Mouse (Mus musculus) forebrain, embryonic 12.5 days (tissue): ENCODE results near the gene Sost. TPM values are rescaled to one million over a fixed set of nuclear protein-coding genes. Genes with fewer than 3 reads are reported as not detected.

ENCODE experiments used
- ATAC-seq: fragments of 200-750 bp; cut with Nextera tagmentation; 2 replicates; pipeline ENCODE4 v1.8.0; 2017; ENCODE audit warnings: moderate TSS enrichment; ENCODE audit not compliant: low FRiP score
- H3K27ac ChIP-seq: fragments of 300-500 bp; sonication (generic); 2 replicates; pipeline ENCODE4 v1.5.1; 2016; ENCODE audit warnings: mild to moderate bottlenecking
- H3K27me3 ChIP-seq: fragments of 300-500 bp; sonication (generic); 2 replicates; pipeline ENCODE4 v1.6.1; 2016; ENCODE audit warnings: mild to moderate bottlenecking
- H3K36me3 ChIP-seq: fragments of 300-500 bp; sonication (generic); replicated peaks from 2 replicates; pipeline ENCODE4 v1.6.1; 2016; ENCODE audit warnings: mild to moderate bottlenecking
- H3K4me1 ChIP-seq: fragments of 300-500 bp; sonication (generic); 2 replicates; pipeline ENCODE4 v1.6.1; 2016
- H3K4me2 ChIP-seq: fragments of 300-500 bp; sonication (generic); 2 replicates; pipeline ENCODE4 v1.6.1; 2016; ENCODE audit warnings: mild to moderate bottlenecking, moderate library complexity
- H3K4me3 ChIP-seq: fragments of 300-500 bp; sonication (generic); replicated peaks from 2 replicates; pipeline ENCODE4 v1.5.1; 2016; ENCODE audit warnings: mild to moderate bottlenecking
- H3K9ac ChIP-seq: fragments of 300-500 bp; sonication (generic); 2 replicates; pipeline ENCODE4 v1.6.1; 2016; ENCODE audit warnings: mild to moderate bottlenecking
- H3K9me3 ChIP-seq: fragments of 300-500 bp; sonication (generic); 2 replicates; pipeline ENCODE4 v1.6.1; 2016
- WGBS: fragments of 180-500 bp; shearing (Covaris S2); methylation state at CpG from one replicate; pipeline ENCODE4 v1.1.7; 2016; 5-methylcytosine and 5-hydroxymethylcytosine counted together
- polyA plus RNA-seq: library from polyadenylated mRNA; unstranded; fragments of >200 nt; fragmentation: Nextera tagmentation; extraction: Ambion mirVana; gene quantifications from 2 replicates; pipeline ENCODE4 v1.2.1, GENCODE M21; 2016

Sost gene
- polyA plus RNA-seq, 1 experiment from 2014 or later: 0.09 TPM

- WGBS: 94% methylated on average over 3 of the region's 3 CpGs
- no peak overlapping the region for H3K27ac ChIP-seq
- H3K4me1 ChIP-seq: peaks cover 13% of the 10 kb centered on the region
- no peaks in the 10 kb centered on the region for H3K36me3 ChIP-seq
- no peaks in the 10 kb centered on the region for H3K9me3 ChIP-seq
- H3K4me3 ChIP-seq: no peak overlapping the region
- H3K27me3 ChIP-seq: peaks cover 50% of the 10 kb centered on the region
- H3K4me2 ChIP-seq: no peak overlapping the region
- ATAC-seq: no peak
- no peak overlapping the region for H3K9ac ChIP-seq
These were observed 31.1 kb downstream of the Sost start for GRCm38 (mm10) chr11:101935743-101936142.

- Histone ChIP-seq H3K27ac (no peak overlapping the region), H3K4me1 (peaks cover 10% of the 10 kb centered on the region), H3K4me2 (no peak overlapping the region), H3K9ac (no peak overlapping the region), H3K27me3 (peaks cover 26% of the 10 kb centered on the region), H3K4me3 (no peak overlapping the region), H3K36me3 (no peaks in the 10 kb centered on the region), H3K9me3 (no peaks in the 10 kb centered on the region)
- ATAC-seq: no peak
- WGBS: 56% methylated on average over 4 of the region's 4 CpGs
These were observed 34.8 kb downstream of the Sost start for GRCm38 (mm10) chr11:101931978-101932377.

GRCm38 (mm10) chr11:101928030-101928762, 38.6 kb downstream of the Sost start:
- 43% methylated on average over 25 of the region's 25 CpGs for WGBS
- no peaks in the 10 kb centered on the region for H3K9me3 ChIP-seq
- H3K4me1 ChIP-seq: peaks cover 11% of the 10 kb centered on the region
- H3K27ac ChIP-seq: no peak overlapping the region
- no peak overlapping the region for H3K9ac ChIP-seq
- H3K27me3 ChIP-seq: peaks cover 11% of the 10 kb centered on the region; the same call in 1 of the 2 replicates
- no peak overlapping the region for H3K4me2 ChIP-seq
- no peak for ATAC-seq
- no peak overlapping the region for H3K4me3 ChIP-seq
- no peaks in the 10 kb centered on the region for H3K36me3 ChIP-seq

GRCm38 (mm10) chr11:101926951-101927589, 39.7 kb downstream of the Sost start:
- 81% methylated on average over 10 of the region's 10 CpGs for whole genome bisulfite sequencing
- Histone ChIP-seq H3K36me3 (no peaks in the 10 kb centered on the region), H3K9ac (no peak overlapping the region), H3K4me2 (no peak overlapping the region), H3K4me1 (peaks cover 11% of the 10 kb centered on the region; the same call in 1 of the 2 replicates), H3K9me3 (no peaks in the 10 kb centered on the region), H3K4me3 (no peak overlapping the region), H3K27me3 (peaks cover 9% of the 10 kb centered on the region; the same call in 1 of the 2 replicates), H3K27ac (no peak overlapping the region)
- no peak for ATAC-seq

GRCm38 (mm10) chr11:101925636-101926035, 41.2 kb downstream of the Sost start:
- H3K36me3 ChIP-seq: no peaks in the 10 kb centered on the region
- 74% methylated on average over 6 of the region's 6 CpGs for WGBS
- H3K4me3 ChIP-seq: no peak overlapping the region
- H3K9me3 ChIP-seq: no peaks in the 10 kb centered on the region
- no peak overlapping the region for H3K9ac ChIP-seq
- no peak overlapping the region for H3K4me2 ChIP-seq
- no peak overlapping the region for H3K27ac ChIP-seq
- peaks cover 11% of the 10 kb centered on the region; the same call in 1 of the 2 replicates for H3K4me1 ChIP-seq
- ATAC-seq: no peak
- peaks cover 14% of the 10 kb centered on the region; the same call in 1 of the 2 replicates for H3K27me3 ChIP-seq

GRCm38 (mm10) chr11:101924441-101924976, 42.3 kb downstream of the Sost start:
- Histone ChIP-seq H3K4me2 (no peak overlapping the region), H3K36me3 (no peaks in the 10 kb centered on the region), H3K4me3 (no peak overlapping the region), H3K27ac (no peak overlapping the region), H3K27me3 (peaks cover 16% of the 10 kb centered on the region; the same call in 1 of the 2 replicates), H3K4me1 (peaks cover 11% of the 10 kb centered on the region; the same call in 1 of the 2 replicates), H3K9ac (no peak overlapping the region), H3K9me3 (no peaks in the 10 kb centered on the region)
- ATAC-seq: no peak
- 80% methylated on average over 16 of the region's 19 CpGs for whole genome bisulfite sequencing

GRCm38 (mm10) chr11:101923988-101924387, 42.8 kb downstream of the Sost start:
- Histone ChIP-seq H3K27ac (no peak overlapping the region), H3K36me3 (no peaks in the 10 kb centered on the region), H3K9me3 (no peaks in the 10 kb centered on the region), H3K4me2 (no peak overlapping the region), H3K4me3 (no peak overlapping the region), H3K4me1 (peaks cover 11% of the 10 kb centered on the region; the same call in 1 of the 2 replicates), H3K27me3 (peaks cover 21% of the 10 kb centered on the region), H3K9ac (no peak overlapping the region)
- WGBS: 80% methylated on average over 6 of the region's 6 CpGs
- ATAC-seq: no peak

GRCm38 (mm10) chr11:101921361-101921952, 45.4 kb downstream of the Sost start:
- Histone ChIP-seq H3K36me3 (no peaks in the 10 kb centered on the region), H3K4me3 (no peak overlapping the region), H3K27me3 (peaks cover 47% of the 10 kb centered on the region), H3K9me3 (no peaks in the 10 kb centered on the region), H3K9ac (no peak overlapping the region), H3K4me2 (no peak overlapping the region), H3K27ac (no peak overlapping the region), H3K4me1 (peaks cover 4% of the 10 kb centered on the region; the same call in 1 of the 2 replicates)
- no peak for ATAC-seq
- 87% methylated on average over 12 of the region's 12 CpGs for WGBS

- H3K4me1 ChIP-seq: no peaks in the 10 kb centered on the region
- no peak overlapping the region for H3K9ac ChIP-seq
- H3K9me3 ChIP-seq: no peaks in the 10 kb centered on the region
- WGBS: under 1% methylated on average over 6 of the region's 6 CpGs
- no peak overlapping the region for H3K4me2 ChIP-seq
- no peak overlapping the region for H3K27ac ChIP-seq
- H3K36me3 ChIP-seq: no peaks in the 10 kb centered on the region
- ATAC-seq: 0 out of 2 replicates have a peak, but pooled peaks have one; percentile 11
- H3K27me3 ChIP-seq: peaks cover 54% of the 10 kb centered on the region
- H3K4me3 ChIP-seq: no peak overlapping the region
These were observed 47.2 kb downstream of the Sost start for GRCm38 (mm10) chr11:101919660-101920059.

GRCm38 (mm10) chr11:101918609-101919008, 48.2 kb downstream of the Sost start:
- H3K9ac ChIP-seq: no peak overlapping the region
- no peak overlapping the region for H3K4me2 ChIP-seq
- no peaks in the 10 kb centered on the region for H3K4me1 ChIP-seq
- H3K9me3 ChIP-seq: no peaks in the 10 kb centered on the region
- no peak overlapping the region for H3K27ac ChIP-seq
- ATAC-seq: no peak
- H3K36me3 ChIP-seq: no peaks in the 10 kb centered on the region
- WGBS: 65% methylated on average over 3 of the region's 3 CpGs
- peaks cover 52% of the 10 kb centered on the region for H3K27me3 ChIP-seq
- H3K4me3 ChIP-seq: no peak overlapping the region

- no peak overlapping the region for H3K27ac ChIP-seq
- H3K4me1 ChIP-seq: no peaks in the 10 kb centered on the region
- H3K4me3 ChIP-seq: no peak overlapping the region
- H3K4me2 ChIP-seq: no peak overlapping the region
- no peaks in the 10 kb centered on the region for H3K9me3 ChIP-seq
- WGBS: 63% methylated on average over 3 of the region's 3 CpGs
- H3K9ac ChIP-seq: no peak overlapping the region
- ATAC-seq: no peak
- H3K36me3 ChIP-seq: no peaks in the 10 kb centered on the region
- H3K27me3 ChIP-seq: peaks cover 57% of the 10 kb centered on the region
These were observed 50.0 kb downstream of the Sost start for GRCm38 (mm10) chr11:101916772-101917171.

GRCm38 (mm10) chr11:101913591-101913990, 53.2 kb downstream of the Sost start:
- no peak overlapping the region for H3K9ac ChIP-seq
- H3K27ac ChIP-seq: no peak overlapping the region
- ATAC-seq: no peak
- no peaks in the 10 kb centered on the region for H3K4me1 ChIP-seq
- H3K4me3 ChIP-seq: no peak overlapping the region
- H3K9me3 ChIP-seq: no peaks in the 10 kb centered on the region
- H3K4me2 ChIP-seq: no peak overlapping the region
- peaks cover 52% of the 10 kb centered on the region for H3K27me3 ChIP-seq
- 60% methylated on average over 8 of the region's 8 CpGs for WGBS
- no peaks in the 10 kb centered on the region for H3K36me3 ChIP-seq
